Mouse (Mus musculus) CH12.LX (cell line): ENCODE results near the gene Tbc1d22a.

ENCODE experiments used
- CTCF ChIP-seq, 2 experiments: IDR thresholded peaks in 1 of 2; conservative IDR thresholded peaks in 1 of 2; 2 replicates each; pipeline ENCODE4 v1.5.1; 2011 to 2012; ENCODE audit warnings: low read depth in 2 of 2, low read length in 2 of 2, improper control_type of control experiment in 1 of 2, inconsistent platforms in 1 of 2, mild to moderate bottlenecking in 1 of 2, moderate library complexity in 1 of 2
- EP300 ChIP-seq: IDR thresholded peaks from 2 replicates; pipeline ENCODE4 v1.6.1; 2011; ENCODE audit warnings: low read length, improper control_type of control experiment
- KAT2A ChIP-seq: IDR thresholded peaks from 2 replicates; pipeline ENCODE4 v1.6.1; 2012; ENCODE audit warnings: low read length, improper control_type of control experiment, inconsistent platforms; ENCODE audit not compliant: insufficient replicate concordance
- MAX ChIP-seq: IDR thresholded peaks from 2 replicates; pipeline ENCODE4 v1.6.1; 2011; ENCODE audit warnings: low read length, improper control_type of control experiment
- MYC ChIP-seq: IDR thresholded peaks from 2 replicates; pipeline ENCODE4 v1.6.1; 2011; ENCODE audit warnings: low read depth, mild to moderate bottlenecking, improper control_type of control experiment, low read length
- PAX5 ChIP-seq: IDR thresholded peaks from 2 replicates; pipeline ENCODE4 v1.6.1; 2012; ENCODE audit warnings: low read length, inconsistent platforms, mixed read lengths
- POLR2A ChIP-seq: IDR thresholded peaks from 2 replicates; pipeline ENCODE4 v1.6.1; 2011; ENCODE audit warnings: low read depth, mild to moderate bottlenecking, improper control_type of control experiment, low read length
- RCOR1 ChIP-seq: conservative IDR thresholded peaks from 2 replicates; pipeline ENCODE4 v1.6.1; 2012; ENCODE audit warnings: low read depth, mild to moderate bottlenecking, inconsistent platforms, low read length, improper control_type of control experiment
- SMC3 ChIP-seq: IDR thresholded peaks from 2 replicates; pipeline ENCODE4 v1.6.1; 2011; ENCODE audit warnings: low read depth, low read length, improper control_type of control experiment

DNA sequence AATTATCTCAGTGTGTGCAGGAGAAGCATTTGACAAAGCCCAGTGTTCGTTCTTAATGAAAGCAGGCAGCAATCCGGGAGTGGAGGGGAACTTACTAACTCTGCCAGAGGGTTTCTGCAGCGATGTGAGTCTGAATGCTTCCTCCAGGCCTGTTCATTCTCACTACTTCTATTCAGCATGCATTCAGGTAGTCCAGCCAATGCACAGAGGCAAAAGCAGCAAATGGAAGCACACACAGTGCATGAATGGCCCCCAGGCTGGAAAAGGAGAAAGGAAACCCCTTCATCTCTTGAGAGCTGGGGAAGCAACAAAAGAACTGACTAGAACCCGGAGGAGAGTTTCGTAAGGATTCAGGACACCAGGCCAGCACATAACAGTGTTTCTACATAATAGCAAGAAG is 169.0 kb downstream of the Tbc1d22a start:
- no peak for TF ChIP-seq SMC3
- no peak for TF ChIP-seq CTCF (conservative IDR thresholded peaks at IDR 0.05 in 1 of 2, IDR thresholded peaks at IDR 0.05 in 1 of 2; ENCODE audit: low read depth in 2 of 2, low read length in 2 of 2)
- TF ChIP-seq POLR2A = no peak
- TF ChIP-seq MYC = no peak
- TF ChIP-seq MAX = no peak
- TF ChIP-seq EP300 = no peak
- TF ChIP-seq PAX5 = no peak
- TF ChIP-seq RCOR1 = no peak
- no peak for TF ChIP-seq KAT2A
